Mouse (Mus musculus): ENCODE measurements at regions not wholly inside any gene's neighbourhood (a gene's known extent, or its start where the extent isn't known, plus 50 kb on each side); places are given as distances from the start of the nearest gene placed in this dataset.

- no peak for ATAC-seq (ENCODE audit: low FRiP score, low read depth)
- Histone ChIP-seq H3K27ac (no peak overlapping the region), H3K9me3 (no peaks in the 10 kb centered on the region), H3K27me3 (peaks cover 88% of the 10 kb centered on the region), H3K4me2 (replicated peaks) (no peak overlapping the region), H3K4me1 (peaks cover 10% of the 10 kb centered on the region), H3K4me3 (no peak overlapping the region), H3K36me3 (no peaks in the 10 kb centered on the region), H3K9ac (no peak overlapping the region)
- WGBS = 42% methylated on average over 14 of the region's 14 CpGs
Measured at GRCm38 (mm10) chr8:91909637-91910383, 107.9 kb upstream of the Irx3 start.

- Histone ChIP-seq H3K36me3 (no peaks in the 10 kb centered on the region), H3K9ac (no peak overlapping the region), H3K4me3 (no peak overlapping the region), H3K27me3 (peaks cover 88% of the 10 kb centered on the region), H3K4me2 (replicated peaks) (no peak overlapping the region), H3K4me1 (peaks cover 10% of the 10 kb centered on the region), H3K9me3 (no peaks in the 10 kb centered on the region), H3K27ac (no peak overlapping the region)
- no peak for ATAC-seq (ENCODE audit: low FRiP score, low read depth)
- WGBS = 53% methylated on average over 9 of the region's 9 CpGs
Measured at GRCm38 (mm10) chr8:91908731-91909353, 107.0 kb upstream of the Irx3 start.

GRCm38 (mm10) chr8:91907178-91907577, 105.3 kb upstream of the Irx3 start:
- Histone ChIP-seq H3K4me3 (no peak overlapping the region), H3K27me3 (peaks cover 89% of the 10 kb centered on the region), H3K9me3 (no peaks in the 10 kb centered on the region), H3K36me3 (no peaks in the 10 kb centered on the region), H3K27ac (no peak overlapping the region), H3K4me1 (peaks cover 10% of the 10 kb centered on the region), H3K9ac (no peak overlapping the region), H3K4me2 (replicated peaks) (no peak overlapping the region)
- no peak for ATAC-seq (ENCODE audit: low FRiP score, low read depth)
- WGBS = 86% methylated on average over 8 of the region's 8 CpGs

DNA sequence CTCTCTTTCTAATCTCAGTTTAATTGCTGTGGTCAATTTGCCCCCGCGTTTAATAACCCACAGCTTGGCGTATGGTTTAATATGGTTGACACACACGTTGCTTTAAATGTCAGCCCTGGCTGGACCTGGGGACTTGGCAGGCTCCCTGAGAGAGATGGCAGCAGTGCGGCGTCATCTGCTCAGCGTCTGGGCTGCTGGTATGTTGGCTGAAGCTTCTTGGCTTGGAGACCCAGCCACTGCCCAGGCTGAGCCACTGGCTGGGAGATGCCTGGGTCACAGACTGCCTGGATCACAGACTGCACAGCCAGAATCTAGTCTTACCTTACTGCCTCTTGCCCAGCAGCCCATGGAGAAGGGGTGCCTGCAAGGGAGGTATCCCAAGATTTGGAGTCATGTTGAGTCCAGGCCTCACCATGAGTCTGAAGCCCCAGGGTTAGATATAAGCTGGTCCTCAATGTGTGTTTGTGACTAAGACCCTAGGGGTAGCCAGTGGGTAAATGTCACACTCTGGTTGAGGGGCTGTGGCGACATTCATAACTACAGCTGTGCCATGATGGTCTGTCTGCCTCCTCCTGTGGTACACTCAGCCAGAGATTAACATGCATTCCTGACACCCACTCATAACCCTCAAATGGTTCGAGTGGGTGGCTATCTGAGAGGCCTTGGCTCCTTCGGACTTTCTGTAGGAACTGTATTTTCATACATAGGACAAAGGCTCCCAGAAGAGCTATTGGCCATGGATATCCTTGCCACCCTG, 99.8 kb upstream of the Irx3 start:
- H3K27me3 ChIP-seq = peaks cover 82% of the 10 kb centered on the region
- H3K9ac ChIP-seq = no peak overlapping the region
- H3K4me3 ChIP-seq = no peak overlapping the region
- no peak overlapping the region for H3K27ac ChIP-seq
- ATAC-seq (ENCODE audit: low FRiP score, low read depth) = no peak
- peaks cover 12% of the 10 kb centered on the region; the same call in 1 of the 2 replicates for H3K4me1 ChIP-seq
- no peak overlapping the region for H3K4me2 ChIP-seq (replicated peaks)
- WGBS = 71% methylated on average over 10 of the region's 10 CpGs
- H3K36me3 ChIP-seq = no peaks in the 10 kb centered on the region
- H3K9me3 ChIP-seq = no peaks in the 10 kb centered on the region

- H3K36me3 ChIP-seq = no peaks in the 10 kb centered on the region
- no peak for ATAC-seq (ENCODE audit: low FRiP score, low read depth)
- H3K27me3 ChIP-seq = peaks cover 83% of the 10 kb centered on the region
- H3K4me3 ChIP-seq = no peak overlapping the region
- no peak overlapping the region for H3K9ac ChIP-seq
- H3K4me1 ChIP-seq = peaks cover 12% of the 10 kb centered on the region; the same call in 1 of the 2 replicates
- H3K9me3 ChIP-seq = no peaks in the 10 kb centered on the region
- 68% methylated on average over 7 of the region's 7 CpGs for WGBS
- H3K27ac ChIP-seq = no peak overlapping the region
- H3K4me2 ChIP-seq (replicated peaks) = no peak overlapping the region
Measured at GRCm38 (mm10) chr8:91899747-91900146, 97.9 kb upstream of the Irx3 start.

GRCm38 (mm10) chr8:91897381-91897780, 95.5 kb upstream of the Irx3 start:
- H3K27ac ChIP-seq = no peak overlapping the region
- no peaks in the 10 kb centered on the region for H3K9me3 ChIP-seq
- no peak for ATAC-seq (ENCODE audit: low FRiP score, low read depth)
- H3K9ac ChIP-seq = no peak overlapping the region
- H3K4me3 ChIP-seq = no peak overlapping the region
- H3K4me2 ChIP-seq (replicated peaks) = no peak overlapping the region
- no peaks in the 10 kb centered on the region for H3K36me3 ChIP-seq
- peaks cover 12% of the 10 kb centered on the region; the same call in 1 of the 2 replicates for H3K4me1 ChIP-seq
- H3K27me3 ChIP-seq = peaks cover 77% of the 10 kb centered on the region
- WGBS = 42% methylated on average over 7 of the region's 7 CpGs

DNA sequence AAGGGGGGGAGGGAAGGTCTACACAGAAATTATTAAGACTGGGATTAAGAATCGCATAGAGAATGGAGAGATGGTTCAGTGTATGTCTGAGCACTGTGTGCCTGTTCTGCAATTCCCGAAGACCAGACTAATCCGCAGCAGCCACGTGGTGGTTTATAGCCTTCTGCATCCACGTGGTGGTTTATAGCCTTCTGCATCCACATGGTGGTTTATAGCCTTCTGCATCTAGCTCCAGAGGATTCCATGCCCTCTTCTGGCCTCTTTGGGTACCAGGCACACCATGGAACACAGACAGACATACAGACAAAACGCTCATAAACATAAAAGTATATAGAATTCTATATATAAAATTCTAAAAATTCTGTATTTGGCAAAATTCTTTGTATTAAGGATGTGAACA, 94.1 kb upstream of the Irx3 start:
- Histone ChIP-seq H3K4me2 (replicated peaks) (no peak overlapping the region), H3K4me3 (no peak overlapping the region), H3K9me3 (no peaks in the 10 kb centered on the region), H3K27ac (no peak overlapping the region), H3K4me1 (peaks cover 12% of the 10 kb centered on the region; the same call in 1 of the 2 replicates), H3K27me3 (peaks cover 77% of the 10 kb centered on the region), H3K36me3 (no peaks in the 10 kb centered on the region), H3K9ac (no peak overlapping the region)
- WGBS = 22% methylated on average over 6 of the region's 6 CpGs
- ATAC-seq (ENCODE audit: low FRiP score, low read depth) = no peak

- Histone ChIP-seq H3K4me2 (replicated peaks) (no peak overlapping the region), H3K4me3 (no peak overlapping the region), H3K9me3 (peaks cover 6% of the 10 kb centered on the region; the same call in 1 of the 2 replicates), H3K36me3 (no peaks in the 10 kb centered on the region), H3K27me3 (peaks cover 84% of the 10 kb centered on the region), H3K9ac (no peak overlapping the region), H3K4me1 (no peaks in the 10 kb centered on the region), H3K27ac (no peak overlapping the region)
- WGBS = 43% methylated on average over 2 of the region's 2 CpGs
- no peak for ATAC-seq (ENCODE audit: low FRiP score, low read depth)
Measured at GRCm38 (mm10) chr8:91884862-91885261, 83.0 kb upstream of the Irx3 start.

DNA sequence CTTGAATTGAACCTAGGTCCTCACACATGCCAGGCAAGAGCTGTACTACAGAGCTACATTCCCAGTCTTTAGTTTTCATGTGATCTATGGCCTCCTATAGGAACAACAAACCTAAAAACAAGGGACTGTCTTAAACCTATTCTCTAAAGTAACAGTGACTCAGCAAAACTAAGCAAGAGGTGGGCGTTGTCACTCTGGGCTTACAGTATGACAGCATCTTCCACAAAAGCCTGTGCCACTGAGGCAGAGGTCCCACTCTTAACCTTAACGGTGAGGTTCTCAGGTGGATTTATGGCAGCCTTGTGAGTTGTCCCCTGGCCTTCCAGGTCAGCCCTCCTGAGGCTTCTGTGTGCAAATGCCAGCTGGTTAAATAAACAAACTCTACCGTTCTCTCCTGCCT, 82.5 kb upstream of the Irx3 start:
- no peaks in the 10 kb centered on the region for H3K4me1 ChIP-seq
- peaks cover 84% of the 10 kb centered on the region for H3K27me3 ChIP-seq
- no peak overlapping the region for H3K4me2 ChIP-seq (replicated peaks)
- H3K27ac ChIP-seq = no peak overlapping the region
- no peak for ATAC-seq (ENCODE audit: low FRiP score, low read depth)
- peaks cover 6% of the 10 kb centered on the region; the same call in 1 of the 2 replicates for H3K9me3 ChIP-seq
- no peak overlapping the region for H3K4me3 ChIP-seq
- H3K36me3 ChIP-seq = no peaks in the 10 kb centered on the region
- 30% methylated on average over 3 of the region's 3 CpGs for whole genome bisulfite sequencing
- H3K9ac ChIP-seq = no peak overlapping the region

GRCm38 (mm10) chr8:91883012-91883411, 81.1 kb upstream of the Irx3 start:
- no peaks in the 10 kb centered on the region for H3K9me3 ChIP-seq
- 43% methylated on average over 4 of the region's 4 CpGs for WGBS
- H3K9ac ChIP-seq = no peak overlapping the region
- no peak overlapping the region for H3K4me3 ChIP-seq
- H3K27me3 ChIP-seq = peaks cover 84% of the 10 kb centered on the region
- H3K27ac ChIP-seq = no peak overlapping the region
- no peak for ATAC-seq (ENCODE audit: low FRiP score, low read depth)
- no peaks in the 10 kb centered on the region for H3K4me1 ChIP-seq
- H3K4me2 ChIP-seq (replicated peaks) = no peak overlapping the region
- no peaks in the 10 kb centered on the region for H3K36me3 ChIP-seq

DNA sequence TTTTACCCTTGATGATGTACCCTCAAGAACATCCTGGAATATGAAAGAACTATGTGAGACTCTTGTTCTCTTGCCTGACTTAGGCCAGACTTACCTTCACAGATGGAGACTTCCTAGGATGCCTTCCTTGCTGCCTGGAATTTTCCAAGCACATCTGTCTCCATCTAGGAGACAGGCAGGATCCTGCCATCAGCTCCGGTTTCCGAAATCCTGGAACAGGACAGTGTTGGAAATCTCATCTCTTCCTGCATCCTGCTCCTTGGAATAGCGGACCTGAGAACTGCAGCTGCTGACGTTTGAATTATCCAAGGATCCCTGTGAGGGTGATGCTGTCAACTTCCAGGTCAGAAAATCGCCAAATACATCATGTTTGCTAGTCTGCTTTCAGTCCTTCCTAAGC, 77.0 kb upstream of the Irx3 start:
- Histone ChIP-seq H3K27me3 (peaks cover 100% of the 10 kb centered on the region), H3K4me3 (no peak overlapping the region), H3K36me3 (no peaks in the 10 kb centered on the region), H3K27ac (no peak overlapping the region), H3K4me2 (replicated peaks) (no peak overlapping the region), H3K4me1 (no peaks in the 10 kb centered on the region), H3K9ac (no peak overlapping the region), H3K9me3 (no peaks in the 10 kb centered on the region)
- 69% methylated on average over 5 of the region's 5 CpGs for WGBS
- ATAC-seq (ENCODE audit: low FRiP score, low read depth) = no peak

GRCm38 (mm10) chr8:91876161-91876560, 74.3 kb upstream of the Irx3 start:
- ATAC-seq (ENCODE audit: low FRiP score, low read depth) = no peak
- peaks cover 5% of the 10 kb centered on the region; the same call in 1 of the 2 replicates for H3K4me1 ChIP-seq
- H3K4me2 ChIP-seq (replicated peaks) = no peak overlapping the region
- H3K36me3 ChIP-seq = no peaks in the 10 kb centered on the region
- H3K9me3 ChIP-seq = no peaks in the 10 kb centered on the region
- peaks cover 100% of the 10 kb centered on the region for H3K27me3 ChIP-seq
- H3K27ac ChIP-seq = no peak overlapping the region
- H3K9ac ChIP-seq = no peak overlapping the region
- 14% methylated on average over 15 of the region's 15 CpGs for WGBS
- H3K4me3 ChIP-seq = no peak overlapping the region

Data from limb, embryonic 13.5 days (tissue).